Mouse (Mus musculus) CH12.LX (cell line): Measurements from ENCODE around the gene Inpp5a. TPM values are rescaled to one million over a fixed set of nuclear protein-coding genes. Genes with fewer than 3 reads are reported as not detected.

ENCODE experiments used
- DNase-seq: peaks from one replicate; pipeline ENCODE4 v3.0.0-alpha.2; 2013; ENCODE audit errors: extremely low read depth
- H3K27ac ChIP-seq: 2 replicates; pipeline ENCODE4 v1.5.1; 2012; ENCODE audit warnings: low read depth, mild to moderate bottlenecking, control low read depth, moderate library complexity; ENCODE audit not compliant: insufficient read depth
- H3K27me3 ChIP-seq: replicated peaks from 2 replicates; pipeline ENCODE3; 2012; ENCODE audit warnings: inconsistent platforms
- H3K36me3 ChIP-seq, 2 experiments: replicated peaks in 1 of 2; 2 replicates each; pipeline versions ENCODE3 to v1.6.1; 2012; ENCODE audit warnings: inconsistent platforms in 1 of 2, low read length in 1 of 2, mild to moderate bottlenecking in 1 of 2, mixed read lengths in 1 of 2, moderate library complexity in 1 of 2; ENCODE audit not compliant: control insufficient read depth in 1 of 2, insufficient read depth in 1 of 2
- H3K4me1 ChIP-seq, 2 experiments: 2 replicates each; pipeline ENCODE4 v1.6.1; 2012; ENCODE audit warnings: inconsistent platforms in 1 of 2, moderate library complexity in 1 of 2; ENCODE audit not compliant: insufficient read depth in 2 of 2, control insufficient read depth in 1 of 2
- H3K4me2 ChIP-seq: 2 replicates; pipeline ENCODE4 v1.6.1; 2012; ENCODE audit warnings: low read depth, mild to moderate bottlenecking, control low read depth; ENCODE audit not compliant: poor library complexity, insufficient read depth, severe bottlenecking
- H3K4me3 ChIP-seq, 3 experiments: fragments of 150-350 bp in 1 of 3; sonication (generic) in 1 of 3; replicated peaks in 1 of 3; 2 replicates each; pipeline versions ENCODE3 to v1.5.1; 2011 to 2012; ENCODE audit warnings: low read depth in 2 of 3, low read length in 2 of 3, mild to moderate bottlenecking in 2 of 3, moderate library complexity in 2 of 3, control low read depth in 1 of 3, improper control_type of control experiment in 1 of 3, inconsistent platforms in 1 of 3, mixed read lengths in 1 of 3; ENCODE audit not compliant: poor library complexity in 1 of 3
- H3K79me2 ChIP-seq: replicated peaks from 2 replicates; pipeline ENCODE4 v1.6.1; 2012; ENCODE audit warnings: mild to moderate bottlenecking, moderate library complexity; ENCODE audit not compliant: control insufficient read depth, poor library complexity, insufficient read depth, severe bottlenecking; ENCODE audit errors: extremely low read depth
- H3K9ac ChIP-seq: 2 replicates; pipeline ENCODE4 v1.6.1; 2012; ENCODE audit warnings: low read depth, mild to moderate bottlenecking, control low read depth, moderate library complexity; ENCODE audit not compliant: insufficient read depth
- H3K9me3 ChIP-seq: replicated peaks from 2 replicates; pipeline ENCODE3; 2012; ENCODE audit warnings: low read length, inconsistent platforms, mixed read lengths
- CHD1 ChIP-seq: IDR thresholded peaks from 2 replicates; pipeline ENCODE4 v1.6.1; 2012; ENCODE audit warnings: low read depth, low read length, improper control_type of control experiment, inconsistent platforms
- CTCF ChIP-seq, 2 experiments: IDR thresholded peaks in 1 of 2; conservative IDR thresholded peaks in 1 of 2; 2 replicates each; pipeline ENCODE4 v1.5.1; 2011 to 2012; ENCODE audit warnings: low read depth in 2 of 2, low read length in 2 of 2, improper control_type of control experiment in 1 of 2, inconsistent platforms in 1 of 2, mild to moderate bottlenecking in 1 of 2, moderate library complexity in 1 of 2
- E2F4 ChIP-seq: IDR thresholded peaks from 2 replicates; pipeline ENCODE4 v1.6.1; 2011; ENCODE audit warnings: low read depth, low read length, improper control_type of control experiment; ENCODE audit not compliant: insufficient replicate concordance
- ELF1 ChIP-seq: IDR thresholded peaks from 2 replicates; pipeline ENCODE4 v1.6.1; 2014; ENCODE audit warnings: low read depth, mild to moderate bottlenecking, inconsistent platforms, low read length, improper control_type of control experiment
- EP300 ChIP-seq: IDR thresholded peaks from 2 replicates; pipeline ENCODE4 v1.6.1; 2011; ENCODE audit warnings: low read length, improper control_type of control experiment
- HCFC1 ChIP-seq: IDR thresholded peaks from 2 replicates; pipeline ENCODE4 v1.6.1; 2012; ENCODE audit warnings: low read depth, mild to moderate bottlenecking, inconsistent platforms, low read length, improper control_type of control experiment
- IRF4 ChIP-seq: IDR thresholded peaks from 2 replicates; pipeline ENCODE4 v1.6.1; 2014; ENCODE audit warnings: low read depth, mild to moderate bottlenecking, inconsistent platforms, low read length, improper control_type of control experiment
- JUN ChIP-seq: IDR thresholded peaks from 2 replicates; pipeline ENCODE4 v1.6.1; 2011; ENCODE audit warnings: low read depth, mild to moderate bottlenecking, low read length, improper control_type of control experiment, moderate library complexity; ENCODE audit not compliant: insufficient read depth
- JUND ChIP-seq: conservative IDR thresholded peaks from 2 replicates; pipeline ENCODE4 v1.6.1; 2011; ENCODE audit warnings: low read depth, low read length, improper control_type of control experiment
- KAT2A ChIP-seq: IDR thresholded peaks from 2 replicates; pipeline ENCODE4 v1.6.1; 2012; ENCODE audit warnings: low read length, improper control_type of control experiment, inconsistent platforms; ENCODE audit not compliant: insufficient replicate concordance
- MAFK ChIP-seq: IDR thresholded peaks from 2 replicates; pipeline ENCODE4 v1.6.1; 2011; ENCODE audit warnings: low read length, improper control_type of control experiment; ENCODE audit not compliant: insufficient replicate concordance
- MAX ChIP-seq: IDR thresholded peaks from 2 replicates; pipeline ENCODE4 v1.6.1; 2011; ENCODE audit warnings: low read length, improper control_type of control experiment
- MAZ ChIP-seq: IDR thresholded peaks from 2 replicates; pipeline ENCODE4 v1.6.1; 2012; ENCODE audit warnings: low read depth, mild to moderate bottlenecking, inconsistent platforms, low read length, improper control_type of control experiment, moderate library complexity
- MEF2A ChIP-seq: IDR thresholded peaks from 2 replicates; pipeline ENCODE4 v1.6.1; 2014; ENCODE audit warnings: low read depth, mild to moderate bottlenecking, inconsistent platforms, low read length, improper control_type of control experiment, borderline replicate concordance
- MXI1 ChIP-seq: IDR thresholded peaks from 2 replicates; pipeline ENCODE4 v1.6.1; 2011; ENCODE audit warnings: mild to moderate bottlenecking, low read depth, low read length, improper control_type of control experiment
- MYC ChIP-seq: IDR thresholded peaks from 2 replicates; pipeline ENCODE4 v1.6.1; 2011; ENCODE audit warnings: low read depth, mild to moderate bottlenecking, improper control_type of control experiment, low read length
- NELFE ChIP-seq: IDR thresholded peaks from 2 replicates; pipeline ENCODE4 v1.6.1; 2011; ENCODE audit warnings: low read depth, low read length, improper control_type of control experiment
- NRF1 ChIP-seq: IDR thresholded peaks from 2 replicates; pipeline ENCODE4 v1.6.1; 2014; ENCODE audit warnings: low read depth, mild to moderate bottlenecking, inconsistent platforms, low read length, improper control_type of control experiment, moderate library complexity
- PAX5 ChIP-seq: IDR thresholded peaks from 2 replicates; pipeline ENCODE4 v1.6.1; 2012; ENCODE audit warnings: low read length, inconsistent platforms, mixed read lengths
- POLR2A ChIP-seq: IDR thresholded peaks from 2 replicates; pipeline ENCODE4 v1.6.1; 2011; ENCODE audit warnings: low read depth, mild to moderate bottlenecking, improper control_type of control experiment, low read length
- RAD21 ChIP-seq: IDR thresholded peaks from 2 replicates; pipeline ENCODE4 v1.6.1; 2011; ENCODE audit warnings: low read depth, mild to moderate bottlenecking, low read length, improper control_type of control experiment, moderate library complexity
- RCOR1 ChIP-seq: conservative IDR thresholded peaks from 2 replicates; pipeline ENCODE4 v1.6.1; 2012; ENCODE audit warnings: low read depth, mild to moderate bottlenecking, inconsistent platforms, low read length, improper control_type of control experiment
- SIN3A ChIP-seq: IDR thresholded peaks from 2 replicates; pipeline ENCODE4 v1.6.1; 2012; ENCODE audit warnings: low read length, improper control_type of control experiment, inconsistent platforms
- SMC3 ChIP-seq: IDR thresholded peaks from 2 replicates; pipeline ENCODE4 v1.6.1; 2011; ENCODE audit warnings: low read depth, low read length, improper control_type of control experiment
- TCF12 ChIP-seq: IDR thresholded peaks from 2 replicates; pipeline ENCODE4 v1.6.1; 2014; ENCODE audit warnings: low read depth, mild to moderate bottlenecking, inconsistent platforms, low read length, improper control_type of control experiment
- UBTF ChIP-seq: IDR thresholded peaks from 2 replicates; pipeline ENCODE4 v1.6.1; 2012; ENCODE audit warnings: low read depth, mild to moderate bottlenecking, inconsistent platforms, low read length, improper control_type of control experiment, moderate library complexity
- USF2 ChIP-seq: conservative IDR thresholded peaks from 2 replicates; pipeline ENCODE4 v1.6.1; 2011; ENCODE audit warnings: low read depth, low read length, improper control_type of control experiment
- ZC3H11A ChIP-seq: IDR thresholded peaks from 2 replicates; pipeline ENCODE4 v1.6.1; 2012; ENCODE audit warnings: low read depth, mild to moderate bottlenecking, inconsistent platforms, low read length, improper control_type of control experiment
- ZKSCAN1 ChIP-seq: IDR thresholded peaks from 2 replicates; pipeline ENCODE4 v1.6.1; 2012; ENCODE audit warnings: low read depth, inconsistent platforms, low read length, improper control_type of control experiment, borderline replicate concordance
- ZMIZ1 ChIP-seq: IDR thresholded peaks from 2 replicates; pipeline ENCODE4 v1.6.1; 2012; ENCODE audit warnings: low read depth, mild to moderate bottlenecking, inconsistent platforms, low read length, improper control_type of control experiment
- ZNF384 ChIP-seq: IDR thresholded peaks from 2 replicates; pipeline ENCODE4 v1.6.1; 2012; ENCODE audit warnings: low read depth, low read length, improper control_type of control experiment, inconsistent platforms
- dilution Hi-C: fragments of 300-500 bp; cut with MboI; formaldehyde crosslinking; loops from 2 replicates; pipeline ENCODE4 v1.14.3; 2020; ENCODE audit warnings: low sequenced_read_pairs; ENCODE audit not compliant: extremely low pct_unique_long_range_greater_than_20kb, extremely low pct_ligation_motif_present
- in situ Hi-C: fragments of 300-500 bp; cut with MboI; formaldehyde crosslinking; loops from 3 replicates; pipeline ENCODE4 v1.14.3; 2019; ENCODE audit warnings: low sequenced_read_pairs, low pct_ligation_motif_present, low pct_unique_long_range_greater_than_20kb, mixed read lengths
- polyA plus RNA-seq: library from polyadenylated mRNA; unstranded; fragments of >175 nt; gene quantifications from 2 replicates; pipeline ENCODE4 v1.2.1, GENCODE M21; 2012; ENCODE audit warnings: low read depth; ENCODE audit not compliant: insufficient read length
- total RNA-seq, 2 experiments: library from RNA; depleted of rRNA; stranded (reverse); fragments of 300-350 nt in 1 of 2; fragments of >200 nt in 1 of 2; gene quantifications; 2 replicates each; pipeline ENCODE4 v1.2.3; 2012 to 2014

Inpp5a gene
- total and polyA plus RNA-seq, 3 experiments, result 1.7 to 5.4 (median 3.0) TPM

- Histone ChIP-seq H3K79me2 (no peaks in the 10 kb centered on the region), H3K4me1 (peaks cover 10 to 33% of the 10 kb centered on the region in 2 experiments)
- in situ Hi-C loops, result no loop called here
- TF ChIP-seq HCFC1, result no peak
- no peak for TF ChIP-seq MAX
- TF ChIP-seq TCF12, result no peak
- no peak for TF ChIP-seq CTCF (conservative IDR thresholded peaks at IDR 0.05 in 1 of 2, IDR thresholded peaks at IDR 0.05 in 1 of 2; ENCODE audit: low read depth in 2 of 2, low read length in 2 of 2)
- no peak for TF ChIP-seq KAT2A
- no peak for TF ChIP-seq ZNF384
- no peak for TF ChIP-seq PAX5
- TF ChIP-seq CHD1, result no peak
- TF ChIP-seq UBTF, result no peak
- no peak for TF ChIP-seq MYC
- TF ChIP-seq, all 38 proteins: peak for 0
- Histone ChIP-seq H3K9me3 (no peaks in the 10 kb centered on the region), H3K4me2 (no peak overlapping the region), H3K27ac (no peak overlapping the region), H3K36me3 (peaks cover 0 to 9% of the 10 kb centered on the region in 2 experiments), H3K27me3 (no peaks in the 10 kb centered on the region), H3K9ac (no peak overlapping the region), H3K4me3 (no peak overlapping the region)
- no peak for DNase-seq
- dilution Hi-C loops, result no loop called here
These were observed 83.1 kb downstream of the Inpp5a start for GRCm38 (mm10) chr7:139472052-139472451.

GRCm38 (mm10) chr7:139472865-139473549 is 84.1 kb downstream of the Inpp5a start:
- no peaks in the 10 kb centered on the region for H3K27me3 ChIP-seq
- DNase-seq, result peak; percentile 60
- no peaks in the 10 kb centered on the region for H3K79me2 ChIP-seq
- in situ Hi-C loops, result no loop called here
- peaks cover 8 to 28% of the 10 kb centered on the region in 2 experiments for H3K4me1 ChIP-seq
- no peak overlapping the region for H3K4me2 ChIP-seq
- H3K4me3 ChIP-seq, result no peak overlapping the region
- H3K9ac ChIP-seq, result no peak overlapping the region
- no peaks in the 10 kb centered on the region for H3K9me3 ChIP-seq
- no peak overlapping the region for H3K27ac ChIP-seq
- dilution Hi-C loops, result no loop called here
- peaks cover 0 to 11% of the 10 kb centered on the region in 2 experiments for H3K36me3 ChIP-seq
- no peak for TF ChIP-seq MAX
- no peak for TF ChIP-seq ZMIZ1
- no peak for TF ChIP-seq E2F4
- TF ChIP-seq CTCF (conservative IDR thresholded peaks at IDR 0.05 in 1 of 2, IDR thresholded peaks at IDR 0.05 in 1 of 2; ENCODE audit: low read depth in 2 of 2, low read length in 2 of 2), result peak; percentile 60 to 95
- TF ChIP-seq ZNF384, result no peak
- no peak for TF ChIP-seq ELF1
- TF ChIP-seq MAZ, result no peak
- TF ChIP-seq SMC3, result peak; percentile 96
- TF ChIP-seq NRF1, result no peak
- TF ChIP-seq TCF12, result no peak
- TF ChIP-seq JUND, result no peak
- TF ChIP-seq NELFE, result no peak; the same call in 1 of the 2 replicates
- TF ChIP-seq ZKSCAN1, result no peak
- TF ChIP-seq MEF2A, result no peak
- no peak for TF ChIP-seq EP300
- no peak for TF ChIP-seq IRF4
- TF ChIP-seq ZC3H11A, result peak; percentile 80; the same call in 1 of the 2 replicates
- TF ChIP-seq MXI1, result no peak
- no peak for TF ChIP-seq JUN
- no peak for TF ChIP-seq MYC
- 0 out of 2 replicates have a peak, but pooled peaks have one; percentile 46 for TF ChIP-seq MAFK
- TF ChIP-seq USF2, result no peak
- TF ChIP-seq KAT2A, result no peak
- peak; percentile 98 for TF ChIP-seq RAD21
- TF ChIP-seq RCOR1, result no peak
- TF ChIP-seq POLR2A, result no peak
- TF ChIP-seq SIN3A, result no peak
